Mouse (Mus musculus) adrenal gland, adult 2 months (tissue): ENCODE results near the gene Fam129b. TPM values are rescaled to one million over a fixed set of nuclear protein-coding genes. Genes with fewer than 3 reads are reported as not detected.

Experiments used
- DNase-seq: peaks from one replicate; pipeline ENCODE4 v3.0.0; 2021
- polyA plus RNA-seq: library from polyadenylated mRNA; depleted of rRNA; stranded (reverse); fragments of >200 nt; gene quantifications from 2 replicates; pipeline ENCODE4 v1.2.3, GENCODE M21; 2012
- total RNA-seq, 2 experiments: library from RNA; stranded (reverse); gene quantifications; 2 replicates each; pipeline ENCODE4 v1.2.3; 2021

The Fam129b gene
- total and polyA plus RNA-seq, 3 experiments: 14.8 to 27.4 (median 20.1) TPM

GRCm38 (mm10) chr2:32859622-32860012 lies 16.3 kb upstream of the Fam129b start:
- no peak for DNase-seq

GRCm38 (mm10) chr2:32860799-32861198 lies 15.1 kb upstream of the Fam129b start:
- DNase-seq: no peak

GRCm38 (mm10) chr2:32863317-32863716 lies 12.6 kb upstream of the Fam129b start:
- no peak for DNase-seq

- no peak for DNase-seq
These were observed 11.2 kb upstream of the Fam129b start for GRCm38 (mm10) chr2:32864755-32865154.

- peak; percentile 91 for DNase-seq
These were observed 8.6 kb upstream of the Fam129b start for GRCm38 (mm10) chr2:32867354-32867753.

- DNase-seq: no peak
These were observed 6.1 kb upstream of the Fam129b start for GRCm38 (mm10) chr2:32869721-32870274.

- DNase-seq: no peak
These were observed 5.4 kb upstream of the Fam129b start for GRCm38 (mm10) chr2:32870275-32871100.

GRCm38 (mm10) chr2:32874070-32874469 lies 1.8 kb upstream of the Fam129b start:
- no peak for DNase-seq

GRCm38 (mm10) chr2:32874951-32875674 lies 801 bp upstream of the Fam129b start:
- DNase-seq: no peak

- no peak for DNase-seq
These were observed 782 bp downstream of the Fam129b start for GRCm38 (mm10) chr2:32876490-32877302.

GRCm38 (mm10) chr2:32877303-32877702 lies 1.4 kb downstream of the Fam129b start:
- DNase-seq: no peak

GRCm38 (mm10) chr2:32877761-32878393 lies 2.0 kb downstream of the Fam129b start:
- no peak for DNase-seq

- no peak for DNase-seq
These were observed 2.5 kb downstream of the Fam129b start for GRCm38 (mm10) chr2:32878396-32878795.

- no peak for DNase-seq
These were observed 3.7 kb downstream of the Fam129b start for GRCm38 (mm10) chr2:32879593-32879992.

GRCm38 (mm10) chr2:32881054-32881453 lies 5.1 kb downstream of the Fam129b start:
- no peak for DNase-seq

GRCm38 (mm10) chr2:32881723-32882122 lies 5.8 kb downstream of the Fam129b start:
- DNase-seq: peak; percentile 80

- DNase-seq: peak; percentile 50
These were observed 6.5 kb downstream of the Fam129b start for GRCm38 (mm10) chr2:32882283-32883043.

- no peak for DNase-seq
These were observed 8.8 kb downstream of the Fam129b start for GRCm38 (mm10) chr2:32884745-32885144.

GRCm38 (mm10) chr2:32888029-32888428 lies 12.1 kb downstream of the Fam129b start:
- no peak for DNase-seq

- no peak for DNase-seq
These were observed 12.6 kb downstream of the Fam129b start for GRCm38 (mm10) chr2:32888551-32888950.

GRCm38 (mm10) chr2:32890280-32890679 lies 14.4 kb downstream of the Fam129b start:
- no peak for DNase-seq
